Mouse (Mus musculus): ENCODE results near the gene Dnmt3c.
A peak's percentile ranks its signal among the peaks of the same experiment; 100 is the strongest.

DNA sequence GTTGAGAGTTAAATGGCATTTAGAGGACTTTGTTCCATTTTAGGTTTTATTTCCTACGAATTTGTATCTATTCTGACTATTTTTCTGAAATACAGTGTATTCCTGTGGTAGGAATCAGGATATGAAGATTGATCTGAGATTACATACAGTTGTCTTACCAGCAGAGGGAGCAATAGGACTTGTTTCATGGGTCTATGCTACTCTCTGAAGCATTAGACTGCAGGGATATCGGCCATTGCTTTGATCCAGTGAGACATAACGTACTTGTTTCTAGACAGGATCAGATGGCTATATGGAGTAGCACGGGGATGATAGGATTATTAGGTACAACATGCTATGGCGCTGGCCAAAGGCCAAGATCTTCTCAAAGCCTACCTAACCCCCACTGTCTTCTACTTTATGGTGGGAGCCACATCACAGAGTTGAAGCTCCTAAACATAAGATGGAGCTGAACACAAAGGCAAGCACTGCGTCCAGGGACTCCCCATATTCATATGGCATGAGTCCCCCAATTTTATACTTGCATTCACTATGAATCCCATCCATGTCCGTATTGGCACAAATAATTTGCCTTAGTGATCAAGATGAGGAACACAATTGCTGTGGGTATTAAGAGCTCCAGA, 27.6 kb upstream of the Dnmt3c start:
- TF ChIP-seq EP300 (IDR thresholded peaks at IDR 0.05; ENCODE audit: low read depth) (no peak), CTCF (IDR thresholded peaks at IDR 0.05; ENCODE audit: low read depth) (peak; percentile 70)

Data from heart, postnatal 0 days (tissue).